Mouse (Mus musculus) liver, embryonic 14.5 days (tissue): ENCODE results near the gene Scg3. TPM values are rescaled to one million over a fixed set of nuclear protein-coding genes. Genes with fewer than 3 reads are reported as not detected.
"Not testable (repeated sequence)": the region's sequence is repeated elsewhere in the genome, so short reads cannot be mapped to it uniquely, and the experiment has no call there.

Experiments
- ATAC-seq: fragments of 200-750 bp; cut with Nextera tagmentation; 2 replicates; pipeline ENCODE4 v1.8.0; 2017; ENCODE audit warnings: moderate number of reproducible peaks, mild to moderate bottlenecking, moderate library complexity; ENCODE audit not compliant: insufficient read depth
- DNase-seq, 3 experiments: peaks; one replicate each; pipeline ENCODE4 v3.0.0-alpha.2; 2012 to 2013; ENCODE audit warnings: low read depth in 3 of 3, low spot score in 3 of 3
- H3K27ac ChIP-seq: fragments of 300-500 bp; sonication (generic); 2 replicates; pipeline ENCODE4 v1.5.1; 2014; ENCODE audit warnings: moderate library complexity, mild to moderate bottlenecking, control low read depth, inconsistent platforms
- H3K27me3 ChIP-seq: fragments of 300-500 bp; sonication (generic); 2 replicates; pipeline ENCODE4 v1.6.1; 2014; ENCODE audit warnings: mild to moderate bottlenecking, low read length, moderate library complexity; ENCODE audit not compliant: control insufficient read depth, insufficient read depth
- H3K36me3 ChIP-seq: fragments of 300-500 bp; sonication (generic); replicated peaks from 2 replicates; pipeline ENCODE4 v1.6.1; 2014; ENCODE audit warnings: low read depth; ENCODE audit not compliant: control insufficient read depth, insufficient read depth
- H3K4me1 ChIP-seq, 2 experiments: fragments of 200-500 bp in 1 of 2; fragments of 300-500 bp in 1 of 2; sonication (generic) in 1 of 2; replicated peaks; 2 replicates each; pipeline ENCODE4 v1.6.1; 2012 to 2014; ENCODE audit warnings: antibody characterized with exemption in 1 of 2, inconsistent platforms in 1 of 2, low read length in 1 of 2; ENCODE audit not compliant: control insufficient read depth in 2 of 2, insufficient read depth in 2 of 2
- H3K4me2 ChIP-seq: fragments of 300-500 bp; sonication (generic); 2 replicates; pipeline ENCODE4 v1.6.1; 2014; ENCODE audit warnings: low read depth, mild to moderate bottlenecking, control low read depth, moderate library complexity
- H3K4me3 ChIP-seq, 2 experiments: fragments of 200-500 bp in 1 of 2; fragments of 300-500 bp in 1 of 2; sonication (generic) in 1 of 2; 2 replicates each; pipeline ENCODE4 v1.5.1; 2012 to 2014; ENCODE audit warnings: low read depth in 2 of 2, low read length in 2 of 2, mild to moderate bottlenecking in 2 of 2, control low read depth in 1 of 2, inconsistent platforms in 1 of 2, moderate library complexity in 1 of 2; ENCODE audit not compliant: insufficient read depth in 1 of 2
- H3K9ac ChIP-seq: fragments of 300-500 bp; sonication (generic); replicated peaks from 2 replicates; pipeline ENCODE4 v1.6.1; 2014; ENCODE audit warnings: mild to moderate bottlenecking, control low read depth, moderate library complexity
- H3K9me3 ChIP-seq: fragments of 300-500 bp; sonication (generic); 2 replicates; pipeline ENCODE4 v1.6.1; 2016; ENCODE audit warnings: low read length, mixed read lengths; ENCODE audit not compliant: control insufficient read depth
- CTCF ChIP-seq: IDR thresholded peaks from 2 replicates; pipeline ENCODE4 v1.5.1; 2016; ENCODE audit warnings: antibody characterized with exemption, low read depth, control low read depth
- EP300 ChIP-seq: IDR thresholded peaks from 2 replicates; pipeline ENCODE4 v1.6.1; 2016; ENCODE audit warnings: antibody characterized with exemption, low read depth
- WGBS: fragments of 180-500 bp; shearing (Covaris S2); extraction: QIAGEN DNeasy Blood & Tissue Kit; methylation state at CpG from one replicate; pipeline ENCODE4 v1.1.7; 2014; ENCODE audit not compliant: insufficient replicate concordance; 5-methylcytosine and 5-hydroxymethylcytosine counted together
- polyA plus RNA-seq, 2 experiments: library from polyadenylated mRNA; depleted of rRNA in 1 of 2; stranded (reverse) in 1 of 2; unstranded in 1 of 2; fragments of >200 nt; fragmentation: Nextera tagmentation in 1 of 2; extraction: Ambion mirVana in 1 of 2; gene quantifications; 2 replicates each; pipeline versions ENCODE4 v1.2.1 to v1.2.3; 2012 to 2014

Scg3 gene
- polyA plus RNA-seq, 2 experiments = 0.04 TPM; not detected in 1

- H3K4me3 ChIP-seq = no peak overlapping the region
- no peak overlapping the region for H3K27ac ChIP-seq
- H3K36me3 ChIP-seq = no peaks in the 10 kb centered on the region
- H3K4me2 ChIP-seq = no peak overlapping the region
- ATAC-seq (no peak), DNase-seq (no peak)
- H3K27me3 ChIP-seq = no peaks in the 10 kb centered on the region
- TF ChIP-seq EP300 (no peak), CTCF (no peak)
- 42% methylated on average over 5 of the region's 5 CpGs for WGBS
- no peaks in the 10 kb centered on the region for H3K4me1 ChIP-seq
- H3K9me3 ChIP-seq = no peaks in the 10 kb centered on the region
- no peak overlapping the region for H3K9ac ChIP-seq
Measured at GRCm38 (mm10) chr9:75666612-75667011, 17.2 kb downstream of the Scg3 start.

GRCm38 (mm10) chr9:75665364-75665763, 18.5 kb downstream of the Scg3 start:
- no peaks in the 10 kb centered on the region for H3K27me3 ChIP-seq
- ATAC-seq = no peak
- 72% methylated on average over 6 of the region's 6 CpGs for WGBS

GRCm38 (mm10) chr9:75660917-75661316, 22.9 kb downstream of the Scg3 start:
- TF ChIP-seq CTCF (no peak), EP300 (no peak)
- Histone ChIP-seq H3K27ac (no peak overlapping the region), H3K27me3 (no peaks in the 10 kb centered on the region), H3K4me1 (no peaks in the 10 kb centered on the region), H3K4me3 (no peak overlapping the region), H3K9ac (no peak overlapping the region), H3K9me3 (no peaks in the 10 kb centered on the region), H3K4me2 (no peak overlapping the region), H3K36me3 (no peaks in the 10 kb centered on the region)
- WGBS = 55% methylated on average over 8 of the region's 8 CpGs
- DNase-seq (no peak), ATAC-seq (no peak)

More at GRCm38 (mm10) chr9:75665364-75665763, 18.5 kb downstream of the Scg3 start:
- H3K4me1 ChIP-seq = no peaks in the 10 kb centered on the region
- no peak overlapping the region for H3K27ac ChIP-seq
- H3K9ac ChIP-seq = no peak overlapping the region
- TF ChIP-seq EP300 (no peak), CTCF (no peak)
- DNase-seq = no peak
- H3K9me3 ChIP-seq = no peaks in the 10 kb centered on the region
- H3K4me3 ChIP-seq = no peak overlapping the region
- H3K36me3 ChIP-seq = no peaks in the 10 kb centered on the region
- H3K4me2 ChIP-seq = no peak overlapping the region

GRCm38 (mm10) chr9:75656456-75656855, 27.4 kb downstream of the Scg3 start:
- not testable (repeated sequence) for H3K4me2 ChIP-seq, ATAC-seq, H3K9ac ChIP-seq, DNase-seq, H3K4me3 ChIP-seq, H3K27me3 ChIP-seq, H3K27ac ChIP-seq, H3K4me1 ChIP-seq, H3K9me3 ChIP-seq, H3K36me3 ChIP-seq
- 59% methylated on average over 3 of the region's 3 CpGs for WGBS

DNA sequence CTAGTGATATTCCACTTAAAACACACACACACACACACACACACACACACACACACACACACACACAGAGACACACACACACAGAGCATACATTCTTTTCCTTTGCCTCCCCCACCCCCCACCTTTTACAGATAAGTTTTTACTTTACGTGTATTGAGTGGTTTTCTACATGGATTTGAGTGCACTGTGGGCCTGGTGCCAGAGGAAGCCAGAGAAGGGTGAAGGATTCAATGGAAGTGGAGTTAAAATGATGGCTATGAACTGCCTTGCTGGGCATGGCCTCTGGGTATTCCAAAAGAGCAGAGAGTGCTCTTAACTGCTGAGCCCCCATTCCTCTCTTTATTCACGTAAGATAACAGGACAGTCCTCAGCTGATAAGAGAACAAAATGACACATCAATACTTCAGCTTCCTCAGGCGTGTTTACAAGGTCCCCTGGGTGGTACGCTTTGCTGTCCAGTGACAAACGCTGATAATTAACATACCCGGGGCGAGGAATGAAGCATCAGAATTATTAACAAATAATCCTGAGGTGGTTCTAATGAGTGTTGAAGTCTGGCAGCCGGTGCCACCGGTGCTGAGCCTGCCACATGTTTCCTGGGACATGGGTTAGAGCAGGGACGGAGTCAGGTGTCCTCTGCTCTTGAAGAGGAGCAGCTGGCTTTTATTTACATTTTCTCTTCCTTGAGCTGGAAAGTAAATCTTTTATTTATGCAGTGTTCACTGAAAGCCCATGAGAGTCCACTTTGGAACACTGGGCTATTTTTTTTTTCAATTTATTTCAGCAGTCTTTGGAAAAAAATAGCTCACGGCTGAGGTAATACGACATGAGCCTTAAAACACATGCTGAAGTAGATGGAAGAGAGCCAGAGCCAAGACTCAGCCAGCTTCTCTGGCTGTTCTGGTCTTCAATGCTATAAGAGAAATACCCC, 29.6 kb downstream of the Scg3 start:
- H3K36me3 ChIP-seq = no peaks in the 10 kb centered on the region
- 37% methylated on average over 12 of the region's 12 CpGs for WGBS
- H3K4me1 ChIP-seq = peaks cover 0 to 2% of the 10 kb centered on the region in 2 experiments; a peak in 1 of 4 replicates
- H3K4me2 ChIP-seq = no peak overlapping the region
- H3K9me3 ChIP-seq = no peaks in the 10 kb centered on the region
- H3K27ac ChIP-seq = no peak overlapping the region
- TF ChIP-seq CTCF (no peak), EP300 (no peak)
- DNase-seq (no peak), ATAC-seq (no peak)
- no peak overlapping the region for H3K9ac ChIP-seq
- H3K4me3 ChIP-seq = no peak overlapping the region
- H3K27me3 ChIP-seq = no peaks in the 10 kb centered on the region
